Mouse (Mus musculus) heart, adult 2 months (tissue): ENCODE results near the gene Cggbp1. TPM values are rescaled to one million over a fixed set of nuclear protein-coding genes. Genes with fewer than 3 reads are reported as not detected.

Source experiments
- DNase-seq, 2 experiments: peaks; one replicate each; pipeline ENCODE4 v3.0.0; 2021
- H3K27ac ChIP-seq: fragments of 200-600 bp; 2 replicates; pipeline ENCODE4 v1.8.1; 2022
- H3K27me3 ChIP-seq: fragments of 200-500 bp; 2 replicates; pipeline ENCODE4 v1.6.1; 2012; ENCODE audit warnings: mild to moderate bottlenecking, low read length, inconsistent platforms, mixed read lengths; ENCODE audit not compliant: control insufficient read depth, insufficient read depth
- H3K36me3 ChIP-seq: fragments of 200-500 bp; 2 replicates; pipeline ENCODE4 v1.6.1; 2012; ENCODE audit warnings: low read length, inconsistent platforms; ENCODE audit not compliant: control insufficient read depth, insufficient read depth
- H3K4me1 ChIP-seq: fragments of 200-500 bp; 2 replicates; pipeline ENCODE4 v1.6.1; 2011; ENCODE audit warnings: low read length; ENCODE audit not compliant: control insufficient read depth, insufficient read depth
- H3K4me3 ChIP-seq: fragments of 200-600 bp; 2 replicates; pipeline ENCODE4 v1.8.1; 2022
- H3K79me2 ChIP-seq: fragments of 200-500 bp; replicated peaks from 2 replicates; pipeline ENCODE4 v1.6.1; 2012; ENCODE audit warnings: mild to moderate bottlenecking, inconsistent platforms, low read length, moderate library complexity, mixed read lengths; ENCODE audit not compliant: control insufficient read depth, insufficient read depth
- H3K9ac ChIP-seq: fragments of 200-500 bp; 2 replicates; pipeline ENCODE4 v1.6.1; 2012; ENCODE audit warnings: low read depth, mild to moderate bottlenecking, control low read depth, inconsistent platforms, low read length, mixed read lengths
- CTCF ChIP-seq: fragments of 200-600 bp; IDR thresholded peaks from 2 replicates; pipeline ENCODE4 v1.8.1; 2022; ENCODE audit warnings: antibody characterized with exemption, mild to moderate bottlenecking, moderate library complexity
- EP300 ChIP-seq: fragments of 200-500 bp; IDR thresholded peaks from 2 replicates; pipeline ENCODE4 v1.6.1; 2011; ENCODE audit warnings: low read depth, low read length, control low read depth; ENCODE audit not compliant: insufficient read depth
- POLR2A ChIP-seq: fragments of 200-500 bp; IDR thresholded peaks from 2 replicates; pipeline ENCODE4 v1.6.1; 2011; ENCODE audit warnings: mild to moderate bottlenecking, low read depth, low read length, control low read depth; ENCODE audit not compliant: insufficient read depth
- WGBS: fragments of 180-500 bp; shearing (Covaris S2); methylation state at CpG from one replicate; pipeline ENCODE4 v1.1.7; 2018; 5-methylcytosine and 5-hydroxymethylcytosine counted together
- intact Hi-C: fragments of 180-260 bp; cut with DNase I; formaldehyde crosslinking; loops from one replicate; pipeline ENCODE4 v1.15.1; 2025
- polyA plus RNA-seq: library from polyadenylated mRNA; depleted of rRNA; stranded (reverse); fragments of >200 nt; gene quantifications from 2 replicates; pipeline ENCODE4 v1.2.3, GENCODE M21; 2012
- total RNA-seq, 2 experiments: library from RNA; stranded (reverse); gene quantifications; 2 replicates each; pipeline ENCODE4 v1.2.3; 2021

Cggbp1 gene
- total and polyA plus RNA-seq, 3 experiments, result 7.9 to 37.4 (median 37.1) TPM

GRCm38 (mm10) chr16:64880986-64881385 lies 29.2 kb downstream of the Cggbp1 start:
- Histone ChIP-seq H3K79me2 (no peaks in the 10 kb centered on the region), H3K4me1 (peaks cover 4% of the 10 kb centered on the region), H3K27ac (no peak overlapping the region), H3K9ac (no peak overlapping the region), H3K36me3 (no peaks in the 10 kb centered on the region), H3K27me3 (no peaks in the 10 kb centered on the region), H3K4me3 (no peak overlapping the region)
- DNase-seq, result no peak
- TF ChIP-seq CTCF (no peak), EP300 (no peak), POLR2A (no peak)
- WGBS, result 73% methylated on average over 3 of the region's 3 CpGs
- intact Hi-C loops, result no loop called here

DNA sequence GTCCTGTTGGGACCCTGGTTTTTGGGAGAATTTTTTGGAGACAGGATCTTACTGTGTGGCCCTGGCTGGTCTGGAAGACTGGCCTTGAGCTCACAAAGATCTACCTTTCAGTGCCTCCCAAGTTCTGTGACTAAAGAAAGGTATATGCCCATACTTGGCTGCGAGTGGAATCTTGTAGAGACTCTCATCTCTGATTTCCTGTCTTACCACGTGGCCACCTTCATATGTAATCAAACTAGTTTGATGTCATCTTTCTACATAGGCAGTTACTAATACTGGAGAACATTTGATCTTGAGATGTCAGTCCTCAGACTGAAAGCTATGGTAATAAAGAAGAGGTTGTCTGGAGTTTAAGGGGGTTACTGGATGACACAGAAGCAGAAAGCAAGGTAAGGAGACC lies 29.6 kb downstream of the Cggbp1 start:
- intact Hi-C loops, result no loop called here
- H3K9ac ChIP-seq, result no peak overlapping the region
- H3K36me3 ChIP-seq, result no peaks in the 10 kb centered on the region
- H3K4me3 ChIP-seq, result no peak overlapping the region
- no peaks in the 10 kb centered on the region for H3K79me2 ChIP-seq
- 73% methylated on average over 2 of the region's 2 CpGs for WGBS
- no peak for DNase-seq
- TF ChIP-seq POLR2A (no peak), CTCF (no peak), EP300 (no peak)
- H3K27ac ChIP-seq, result no peak overlapping the region
- peaks cover 4% of the 10 kb centered on the region for H3K4me1 ChIP-seq
- H3K27me3 ChIP-seq, result no peaks in the 10 kb centered on the region

DNA sequence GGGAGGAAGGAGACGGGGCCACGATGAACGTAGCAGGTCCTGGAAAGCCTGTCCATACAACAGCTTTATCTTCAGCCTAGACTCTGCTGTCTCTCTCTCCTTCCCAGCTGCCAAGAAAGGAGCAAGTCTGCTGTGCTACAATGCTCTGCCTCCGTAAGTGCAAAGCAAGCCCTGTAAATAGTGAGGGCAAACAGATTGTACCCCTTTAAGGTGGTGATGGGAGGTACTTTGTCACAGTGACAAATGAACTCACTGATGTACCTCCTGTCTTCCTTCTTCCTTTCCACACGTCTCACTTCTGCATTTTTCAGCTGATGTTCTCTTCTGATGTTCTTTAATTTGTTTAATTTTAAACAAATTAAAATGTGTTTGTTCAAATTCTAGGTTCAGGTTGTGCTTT lies 32.1 kb downstream of the Cggbp1 start:
- Histone ChIP-seq H3K79me2 (no peaks in the 10 kb centered on the region), H3K4me1 (peaks cover 4% of the 10 kb centered on the region), H3K27ac (no peak overlapping the region), H3K9ac (no peak overlapping the region), H3K4me3 (no peak overlapping the region), H3K27me3 (no peaks in the 10 kb centered on the region), H3K36me3 (no peaks in the 10 kb centered on the region)
- WGBS, result 34% methylated on average over 5 of the region's 5 CpGs
- TF ChIP-seq EP300 (no peak), POLR2A (no peak), CTCF (no peak)
- DNase-seq, result no peak
- intact Hi-C loops, result no loop called here

- WGBS, result 13% methylated on average over 3 of the region's 3 CpGs
- TF ChIP-seq POLR2A, result no peak
- H3K4me1 ChIP-seq, result peaks cover 4% of the 10 kb centered on the region
Observed at GRCm38 (mm10) chr16:64884420-64884838, 32.6 kb downstream of the Cggbp1 start.

DNA sequence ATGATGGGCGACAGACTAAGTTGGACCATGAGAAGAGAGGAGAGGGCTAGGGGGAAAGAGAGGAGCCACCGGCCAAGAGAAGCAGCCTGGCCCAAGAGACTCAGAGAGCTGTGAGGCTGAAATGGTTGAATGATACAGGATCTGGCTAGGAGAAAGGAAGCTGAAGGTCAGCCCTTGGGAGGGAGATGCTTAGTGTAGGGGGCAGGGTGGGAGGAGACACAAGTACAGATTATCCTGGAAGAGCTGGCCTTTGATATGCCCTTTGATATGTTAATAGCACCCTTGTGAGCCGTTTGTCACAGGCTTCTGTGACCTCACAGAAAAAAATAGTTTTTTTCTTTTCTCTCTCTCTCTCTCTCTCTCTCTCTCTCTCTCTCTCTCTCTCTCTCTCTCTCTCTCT lies 33.3 kb downstream of the Cggbp1 start:
- intact Hi-C loops, result no loop called here
- TF ChIP-seq CTCF (no peak), POLR2A (no peak), EP300 (no peak)
- Histone ChIP-seq H3K27ac (no peak overlapping the region), H3K27me3 (no peaks in the 10 kb centered on the region), H3K79me2 (no peaks in the 10 kb centered on the region), H3K36me3 (no peaks in the 10 kb centered on the region), H3K4me1 (peaks cover 4% of the 10 kb centered on the region), H3K9ac (no peak overlapping the region), H3K4me3 (no peak overlapping the region)
- DNase-seq, result no peak
- WGBS, result 42% methylated on average over 3 of the region's 3 CpGs

More at GRCm38 (mm10) chr16:64884420-64884838, 32.6 kb downstream of the Cggbp1 start:
- Histone ChIP-seq H3K9ac (no peak overlapping the region), H3K36me3 (no peaks in the 10 kb centered on the region), H3K79me2 (no peaks in the 10 kb centered on the region), H3K27me3 (no peaks in the 10 kb centered on the region), H3K4me3 (no peak overlapping the region), H3K27ac (no peak overlapping the region)
- no peak for DNase-seq
- intact Hi-C loops, result no loop called here

DNA sequence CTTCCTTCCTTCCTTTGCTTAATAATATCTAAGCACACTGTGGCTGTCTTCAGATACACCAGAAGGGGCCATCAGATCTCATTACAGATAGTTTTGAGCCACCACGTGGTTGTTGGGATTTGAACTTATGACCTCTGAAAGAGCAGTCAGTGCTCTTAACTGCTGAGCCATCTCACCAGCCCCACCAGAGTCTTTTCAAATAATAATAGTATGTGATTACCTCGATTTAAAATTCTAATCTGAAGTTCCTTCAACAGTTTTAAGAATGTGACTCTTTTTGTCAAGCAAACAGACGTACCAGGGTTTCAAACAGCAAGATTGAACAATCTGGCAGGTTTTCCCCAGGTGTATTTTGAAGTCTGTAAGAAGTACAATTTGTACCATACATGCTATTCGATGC lies 33.8 kb downstream of the Cggbp1 start:
- H3K79me2 ChIP-seq, result no peaks in the 10 kb centered on the region
- no peak overlapping the region for H3K9ac ChIP-seq
- TF ChIP-seq CTCF (no peak), POLR2A (no peak), EP300 (no peak)
- no peak for DNase-seq
- peaks cover 4% of the 10 kb centered on the region for H3K4me1 ChIP-seq
- no peak overlapping the region for H3K27ac ChIP-seq
- H3K4me3 ChIP-seq, result no peak overlapping the region
- no peaks in the 10 kb centered on the region for H3K27me3 ChIP-seq
- H3K36me3 ChIP-seq, result no peaks in the 10 kb centered on the region
- 50% methylated on average over 4 of the region's 4 CpGs for WGBS
- intact Hi-C loops, result no loop called here
